Mouse (Mus musculus) heart, embryonic 13.5 days (tissue): ENCODE results near the gene Mrpl24. TPM values are rescaled to one million over a fixed set of nuclear protein-coding genes. Genes with fewer than 3 reads are reported as not detected.
A peak's percentile ranks its signal among the peaks of the same experiment; 100 is the strongest.

Experiments
- ATAC-seq: fragments of 200-750 bp; cut with Nextera tagmentation; 2 replicates; pipeline ENCODE4 v1.8.0; 2017; ENCODE audit warnings: moderate TSS enrichment; ENCODE audit not compliant: insufficient number of reproducible peaks, low FRiP score, low TSS enrichment; ENCODE audit errors: extremely low read depth
- H3K27ac ChIP-seq: fragments of 300-500 bp; sonication (generic); replicated peaks from 2 replicates; pipeline ENCODE4 v1.5.1; 2015; ENCODE audit warnings: moderate library complexity, mild to moderate bottlenecking, inconsistent platforms
- H3K27me3 ChIP-seq: fragments of 300-500 bp; sonication (generic); replicated peaks from 2 replicates; pipeline ENCODE4 v1.6.1; 2015; ENCODE audit warnings: mild to moderate bottlenecking, inconsistent platforms
- H3K36me3 ChIP-seq: fragments of 300-500 bp; sonication (generic); 2 replicates; pipeline ENCODE4 v1.6.1; 2015; ENCODE audit warnings: mild to moderate bottlenecking, inconsistent platforms
- H3K4me1 ChIP-seq: fragments of 300-500 bp; sonication (generic); 2 replicates; pipeline ENCODE4 v1.6.1; 2015; ENCODE audit warnings: inconsistent platforms
- H3K4me2 ChIP-seq: fragments of 300-500 bp; sonication (generic); 2 replicates; pipeline ENCODE4 v1.6.1; 2015; ENCODE audit warnings: inconsistent platforms, mild to moderate bottlenecking, moderate library complexity
- H3K4me3 ChIP-seq: fragments of 300-500 bp; sonication (generic); 2 replicates; pipeline ENCODE4 v1.5.1; 2015; ENCODE audit warnings: moderate library complexity, mild to moderate bottlenecking, inconsistent platforms
- H3K9ac ChIP-seq: fragments of 300-500 bp; sonication (generic); 2 replicates; pipeline ENCODE4 v1.6.1; 2015; ENCODE audit warnings: inconsistent platforms, mild to moderate bottlenecking, moderate library complexity
- H3K9me3 ChIP-seq: fragments of 300-500 bp; sonication (generic); 2 replicates; pipeline ENCODE4 v1.6.1; 2016; ENCODE audit warnings: inconsistent platforms
- WGBS: fragments of 180-500 bp; shearing (Covaris S2); methylation state at CpG from one replicate; pipeline ENCODE4 v1.1.7; 2015; ENCODE audit warnings: mixed read lengths; 5-methylcytosine and 5-hydroxymethylcytosine counted together
- polyA plus RNA-seq: library from polyadenylated mRNA; unstranded; fragments of >200 nt; fragmentation: Nextera tagmentation; extraction: Ambion mirVana; gene quantifications from 2 replicates; pipeline ENCODE4 v1.2.1, GENCODE M21; 2015

Gene Mrpl24
- polyA plus RNA-seq, 1 experiment from 2014 or later, result 55.0 TPM

GRCm38 (mm10) chr3:87913491-87913890 lies 5.8 kb upstream of the Mrpl24 start:
- no peak overlapping the region for H3K27ac ChIP-seq
- peaks cover 53% of the 10 kb centered on the region for H3K36me3 ChIP-seq
- 83% methylated on average over 7 of the region's 7 CpGs for WGBS
- no peaks in the 10 kb centered on the region for H3K9me3 ChIP-seq
- no peak overlapping the region for H3K4me3 ChIP-seq
- no peak overlapping the region for H3K4me2 ChIP-seq
- no peak overlapping the region for H3K9ac ChIP-seq
- no peaks in the 10 kb centered on the region for H3K27me3 ChIP-seq
- ATAC-seq, result no peak
- H3K4me1 ChIP-seq, result peaks cover 43% of the 10 kb centered on the region

- WGBS, result 82% methylated on average over 10 of the region's 10 CpGs
- H3K4me1 ChIP-seq, result peaks cover 41% of the 10 kb centered on the region
- no peak overlapping the region for H3K4me2 ChIP-seq
- no peaks in the 10 kb centered on the region for H3K9me3 ChIP-seq
- no peak for ATAC-seq
- H3K27me3 ChIP-seq, result no peaks in the 10 kb centered on the region
- no peak overlapping the region for H3K4me3 ChIP-seq
- H3K36me3 ChIP-seq, result peaks cover 53% of the 10 kb centered on the region
- H3K9ac ChIP-seq, result no peak overlapping the region
- no peak overlapping the region for H3K27ac ChIP-seq
Measured at GRCm38 (mm10) chr3:87913891-87914290, 5.4 kb upstream of the Mrpl24 start.

- H3K27me3 ChIP-seq, result no peaks in the 10 kb centered on the region
- no peak overlapping the region for H3K4me3 ChIP-seq
- 73% methylated on average over 1 of the region's 1 CpGs for WGBS
- peaks cover 53% of the 10 kb centered on the region for H3K36me3 ChIP-seq
- no peaks in the 10 kb centered on the region for H3K9me3 ChIP-seq
- peaks cover 26% of the 10 kb centered on the region for H3K4me1 ChIP-seq
- no peak overlapping the region for H3K9ac ChIP-seq
- H3K4me2 ChIP-seq, result no peak overlapping the region
- no peak for ATAC-seq
- H3K27ac ChIP-seq, result no peak overlapping the region
Measured at GRCm38 (mm10) chr3:87916990-87917389, 2.3 kb upstream of the Mrpl24 start.

DNA sequence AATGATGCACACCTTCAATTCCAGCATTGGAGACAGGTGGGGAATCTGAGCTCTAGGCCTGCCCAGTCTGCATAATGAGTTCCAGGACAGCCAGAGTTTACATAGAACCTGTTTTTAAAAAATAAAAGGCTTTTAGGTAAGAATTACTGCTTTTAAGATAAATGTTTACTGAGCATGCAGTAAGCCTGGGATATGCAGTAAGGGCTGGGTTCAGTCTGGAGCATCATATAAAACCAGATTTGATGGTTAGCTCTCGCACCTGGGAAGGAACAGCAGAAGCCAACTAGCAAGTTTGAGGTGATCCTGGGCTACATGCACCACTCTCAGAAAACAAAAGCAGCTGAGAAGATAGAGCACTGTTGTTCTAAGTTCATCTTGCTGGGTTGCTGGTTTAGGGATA lies 755 bp upstream of the Mrpl24 start:
- peak overlapping the region; percentile 89 for H3K4me2 ChIP-seq
- ATAC-seq, result no peak
- no peak overlapping the region for H3K4me3 ChIP-seq
- no peak overlapping the region for H3K27ac ChIP-seq
- H3K4me1 ChIP-seq, result peaks cover 17% of the 10 kb centered on the region
- no peaks in the 10 kb centered on the region for H3K9me3 ChIP-seq
- peaks cover 61% of the 10 kb centered on the region for H3K36me3 ChIP-seq
- H3K27me3 ChIP-seq, result no peaks in the 10 kb centered on the region
- peak overlapping the region; percentile 34; the same call in 1 of the 2 replicates for H3K9ac ChIP-seq
- WGBS, result 89% methylated on average over 1 of the region's 1 CpGs

GRCm38 (mm10) chr3:87920270-87920943 lies 1.1 kb downstream of the Mrpl24 start:
- peak overlapping the region; percentile 89 for H3K4me2 ChIP-seq
- 57% methylated on average over 9 of the region's 9 CpGs for WGBS
- peak overlapping the region; percentile 92 for H3K9ac ChIP-seq
- H3K4me3 ChIP-seq, result peak overlapping the region; percentile 80
- H3K27me3 ChIP-seq, result no peaks in the 10 kb centered on the region
- H3K4me1 ChIP-seq, result peaks cover 17% of the 10 kb centered on the region
- H3K9me3 ChIP-seq, result no peaks in the 10 kb centered on the region
- H3K27ac ChIP-seq, result no peak overlapping the region
- ATAC-seq, result no peak
- peaks cover 61% of the 10 kb centered on the region for H3K36me3 ChIP-seq

DNA sequence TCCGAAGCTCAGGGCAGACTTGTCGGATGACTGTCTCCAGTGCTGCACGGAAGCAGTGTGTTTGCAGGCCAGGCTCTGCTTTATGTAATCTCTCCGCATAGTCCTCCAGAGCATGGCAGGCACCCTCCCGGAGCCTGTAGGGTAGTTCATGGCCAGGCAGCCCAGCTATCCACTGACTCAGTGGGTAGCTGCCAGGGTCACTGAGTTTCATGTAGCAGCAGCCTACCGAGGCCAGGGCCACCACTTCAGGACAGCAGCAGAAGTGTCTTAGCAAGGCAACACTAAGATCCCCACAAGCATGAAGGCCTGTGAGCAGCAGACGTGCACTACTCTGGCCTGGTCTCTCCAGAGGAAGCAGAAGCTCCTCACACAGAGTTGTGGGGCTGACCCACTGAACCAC lies 5.7 kb downstream of the Mrpl24 start:
- Histone ChIP-seq H3K4me3 (no peak overlapping the region), H3K27me3 (no peaks in the 10 kb centered on the region), H3K4me1 (peaks cover 22% of the 10 kb centered on the region), H3K27ac (no peak overlapping the region), H3K36me3 (peaks cover 69% of the 10 kb centered on the region), H3K4me2 (no peak overlapping the region), H3K9me3 (no peaks in the 10 kb centered on the region), H3K9ac (no peak overlapping the region)
- no peak for ATAC-seq
- 79% methylated on average over 7 of the region's 7 CpGs for WGBS

DNA sequence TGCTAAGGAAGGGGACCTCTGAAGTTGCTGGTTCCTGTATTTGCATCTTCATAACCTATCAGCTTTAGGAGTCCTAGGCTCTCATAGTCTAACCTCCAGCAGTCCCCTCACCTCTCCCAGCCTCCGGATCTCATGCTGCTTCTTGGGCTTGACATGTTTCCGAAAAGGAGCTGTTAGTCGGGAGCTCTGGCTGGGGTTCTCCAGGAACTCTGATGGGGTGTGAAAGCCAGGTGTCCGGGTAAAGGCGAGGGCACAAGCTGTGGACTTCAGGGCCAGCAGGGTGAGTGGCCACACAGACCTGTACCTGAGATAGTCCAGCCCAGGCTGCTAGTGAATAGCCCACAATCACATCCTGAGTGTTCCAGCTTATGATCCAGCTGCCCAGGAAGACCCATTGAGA lies 8.1 kb downstream of the Mrpl24 start:
- H3K4me1 ChIP-seq, result peaks cover 30% of the 10 kb centered on the region
- H3K4me3 ChIP-seq, result no peak overlapping the region
- no peaks in the 10 kb centered on the region for H3K9me3 ChIP-seq
- 80% methylated on average over 5 of the region's 5 CpGs for WGBS
- H3K27ac ChIP-seq, result no peak overlapping the region
- ATAC-seq, result no peak
- H3K36me3 ChIP-seq, result peaks cover 73% of the 10 kb centered on the region
- no peak overlapping the region for H3K9ac ChIP-seq
- H3K4me2 ChIP-seq, result no peak overlapping the region
- H3K27me3 ChIP-seq, result no peaks in the 10 kb centered on the region

DNA sequence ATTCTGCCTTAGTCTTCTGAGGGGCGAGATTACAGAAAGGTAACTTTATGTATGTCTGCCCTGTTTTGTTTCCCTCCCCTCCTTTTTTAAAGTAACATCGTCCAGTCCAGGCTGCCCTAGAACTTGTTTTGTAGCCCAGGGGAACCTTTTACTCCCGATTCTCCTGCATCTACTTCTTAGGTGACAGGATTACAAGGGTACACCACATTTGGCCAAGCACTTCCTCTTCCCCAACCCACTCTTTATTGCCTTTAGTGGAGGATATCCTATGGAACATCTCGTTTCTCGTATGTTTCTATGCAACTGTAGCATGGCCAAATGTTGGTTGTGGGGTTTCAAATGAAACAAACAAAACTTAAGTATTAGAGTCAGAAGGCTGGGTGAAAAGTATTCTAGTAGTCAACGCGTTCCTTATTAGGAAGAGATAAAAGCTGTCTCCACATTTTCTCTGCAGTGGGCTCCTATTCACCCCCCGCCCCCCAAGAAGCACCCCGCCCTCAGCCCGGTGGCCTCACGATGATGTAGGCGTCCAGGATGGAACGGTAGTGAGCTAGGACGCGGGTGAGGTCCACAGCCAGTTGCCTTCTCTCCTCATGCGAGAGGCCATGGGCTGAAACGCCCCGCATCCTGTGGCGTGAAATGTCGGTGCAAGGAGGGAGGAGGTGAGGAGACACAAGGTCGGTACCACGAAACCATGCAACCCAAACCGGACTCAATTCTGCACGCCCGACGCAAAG lies 10.2 kb downstream of the Mrpl24 start:
- no peak for ATAC-seq
- H3K27me3 ChIP-seq, result no peaks in the 10 kb centered on the region
- peaks cover 71% of the 10 kb centered on the region for H3K36me3 ChIP-seq
- peak overlapping the region; percentile 87 for H3K27ac ChIP-seq
- peak overlapping the region; percentile 98 for H3K9ac ChIP-seq
- peak overlapping the region; percentile 87 for H3K4me2 ChIP-seq
- peaks cover 35% of the 10 kb centered on the region for H3K4me1 ChIP-seq
- H3K9me3 ChIP-seq, result no peaks in the 10 kb centered on the region
- WGBS, result 5% methylated on average over 26 of the region's 26 CpGs
- peak overlapping the region; percentile 97 for H3K4me3 ChIP-seq

- peak; percentile 89 for ATAC-seq
- Histone ChIP-seq H3K36me3 (peaks cover 68% of the 10 kb centered on the region), H3K9me3 (no peaks in the 10 kb centered on the region), H3K4me1 (peaks cover 35% of the 10 kb centered on the region), H3K9ac (peak within 1 kb of the TSS; percentile 98), H3K27ac (peak within 1 kb of the TSS; percentile 87), H3K4me2 (peak within 1 kb of the TSS; percentile 87), H3K4me3 (peak within 1 kb of the TSS; percentile 97), H3K27me3 (no peaks in the 10 kb centered on the region)
- under 1% methylated on average over 62 of the region's 78 CpGs for WGBS
Measured at GRCm38 (mm10) chr3:87930078-87930795, 10.9 kb downstream of the Mrpl24 start, which contains the start of the genes Isg20l2 and Rrnad1. TSS of gene Isg20l2 (plus strand) at chr3:87930314. TSS of gene Rrnad1 (minus strand) at chr3:87930717.

- no peak overlapping the region for H3K4me2 ChIP-seq
- WGBS, result 84% methylated on average over 5 of the region's 5 CpGs
- H3K9me3 ChIP-seq, result no peaks in the 10 kb centered on the region
- no peak overlapping the region for H3K27ac ChIP-seq
- H3K4me3 ChIP-seq, result no peak overlapping the region
- H3K9ac ChIP-seq, result no peak overlapping the region
- H3K4me1 ChIP-seq, result peaks cover 33% of the 10 kb centered on the region
- no peaks in the 10 kb centered on the region for H3K27me3 ChIP-seq
- ATAC-seq, result no peak
- peaks cover 68% of the 10 kb centered on the region for H3K36me3 ChIP-seq
Measured at GRCm38 (mm10) chr3:87934026-87934425, 14.7 kb downstream of the Mrpl24 start.

- no peak overlapping the region for H3K27ac ChIP-seq
- WGBS, result 57% methylated on average over 4 of the region's 4 CpGs
- peaks cover 28% of the 10 kb centered on the region for H3K4me1 ChIP-seq
- H3K36me3 ChIP-seq, result peaks cover 73% of the 10 kb centered on the region
- H3K9me3 ChIP-seq, result no peaks in the 10 kb centered on the region
- H3K9ac ChIP-seq, result no peak overlapping the region
- H3K4me2 ChIP-seq, result no peak overlapping the region
- no peak for ATAC-seq
- no peak overlapping the region for H3K4me3 ChIP-seq
- H3K27me3 ChIP-seq, result no peaks in the 10 kb centered on the region
Measured at GRCm38 (mm10) chr3:87934501-87934900, 15.2 kb downstream of the Mrpl24 start.
